Mouse (Mus musculus): ENCODE results near the gene Tmsb15a.
A peak's percentile ranks its signal among the peaks of the same experiment; 100 is the strongest.
"Not testable (repeated sequence)": the region's sequence is repeated elsewhere in the genome, so short reads cannot be mapped to it uniquely, and the experiment has no call there.

The Tmsb15a gene

GRCm38 (mm10) chrX:135725161-135725560, at the start of gene Tmsb15a:
Gene Tmsb15a, minus strand, starts transcription at chrX:135725261.
- no peak for DNase-seq (ENCODE audit: inconsistent ontology term)

DNA sequence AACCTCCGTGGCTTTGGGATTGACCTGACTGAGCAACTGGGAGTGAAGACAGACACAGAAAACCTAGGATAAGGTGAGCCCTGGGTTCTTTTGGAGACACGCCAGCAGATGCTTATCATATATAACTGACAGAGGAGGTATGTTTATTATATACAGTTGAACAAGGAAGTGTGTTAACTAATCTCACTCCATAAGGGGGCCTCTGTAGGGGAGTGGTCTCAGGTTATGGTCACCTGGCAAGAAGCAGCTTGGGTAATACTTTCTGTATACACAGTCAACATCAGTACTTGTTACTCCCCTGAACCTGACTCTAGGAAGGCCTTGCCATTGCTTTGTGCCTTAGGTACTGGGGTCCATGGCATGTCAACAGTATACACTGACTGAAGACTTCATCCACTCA, 43.5 kb upstream of the Tmsb15a start:
- no peak for DNase-seq (ENCODE audit: inconsistent ontology term)

GRCm38 (mm10) chrX:135768043-135768548, 43.0 kb upstream of the Tmsb15a start:
- DNase-seq (ENCODE audit: inconsistent ontology term) = no peak

DNA sequence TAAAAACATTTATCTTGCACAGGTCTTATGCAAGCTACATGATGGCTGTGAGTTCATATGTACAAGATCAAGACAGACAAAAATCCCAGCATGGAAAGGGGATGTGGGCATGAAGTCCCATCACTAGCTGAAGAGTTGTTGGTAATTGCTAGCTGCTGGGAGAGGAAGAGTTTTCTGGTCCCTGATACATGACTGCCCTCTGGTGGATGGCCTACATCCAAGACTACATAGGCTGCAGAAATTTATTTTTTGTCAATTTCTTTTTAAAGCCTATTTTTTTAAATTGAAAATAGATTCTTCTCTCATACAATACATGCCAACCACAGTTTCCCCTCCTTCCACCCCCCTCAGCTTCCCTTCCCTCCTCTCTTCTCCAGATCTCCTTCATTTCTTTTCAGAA, 36.6 kb upstream of the Tmsb15a start:
- no peak for DNase-seq (ENCODE audit: inconsistent ontology term)

- peak; percentile 28 for DNase-seq (ENCODE audit: inconsistent ontology term)
These were observed 27.8 kb upstream of the Tmsb15a start for GRCm38 (mm10) chrX:135752832-135753231.

GRCm38 (mm10) chrX:135745376-135745775, 20.3 kb upstream of the Tmsb15a start:
- not testable (repeated sequence) for DNase-seq (ENCODE audit: inconsistent ontology term)

DNA sequence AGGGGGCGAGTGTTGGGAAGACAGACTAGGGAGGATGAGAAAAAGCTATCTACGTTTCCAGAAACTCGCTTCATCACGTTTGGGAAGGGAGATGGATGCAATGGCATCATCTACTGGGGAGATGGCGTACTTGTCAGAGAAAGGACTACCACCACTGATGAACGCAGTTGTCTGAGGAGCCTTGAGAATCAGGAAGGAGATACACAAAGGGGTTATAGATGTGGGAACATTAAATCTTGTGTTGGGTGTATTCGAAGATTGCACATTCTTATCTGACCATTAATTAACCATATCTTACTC, 17.9 kb upstream of the Tmsb15a start:
- DNase-seq (ENCODE audit: inconsistent ontology term) = no peak

DNA sequence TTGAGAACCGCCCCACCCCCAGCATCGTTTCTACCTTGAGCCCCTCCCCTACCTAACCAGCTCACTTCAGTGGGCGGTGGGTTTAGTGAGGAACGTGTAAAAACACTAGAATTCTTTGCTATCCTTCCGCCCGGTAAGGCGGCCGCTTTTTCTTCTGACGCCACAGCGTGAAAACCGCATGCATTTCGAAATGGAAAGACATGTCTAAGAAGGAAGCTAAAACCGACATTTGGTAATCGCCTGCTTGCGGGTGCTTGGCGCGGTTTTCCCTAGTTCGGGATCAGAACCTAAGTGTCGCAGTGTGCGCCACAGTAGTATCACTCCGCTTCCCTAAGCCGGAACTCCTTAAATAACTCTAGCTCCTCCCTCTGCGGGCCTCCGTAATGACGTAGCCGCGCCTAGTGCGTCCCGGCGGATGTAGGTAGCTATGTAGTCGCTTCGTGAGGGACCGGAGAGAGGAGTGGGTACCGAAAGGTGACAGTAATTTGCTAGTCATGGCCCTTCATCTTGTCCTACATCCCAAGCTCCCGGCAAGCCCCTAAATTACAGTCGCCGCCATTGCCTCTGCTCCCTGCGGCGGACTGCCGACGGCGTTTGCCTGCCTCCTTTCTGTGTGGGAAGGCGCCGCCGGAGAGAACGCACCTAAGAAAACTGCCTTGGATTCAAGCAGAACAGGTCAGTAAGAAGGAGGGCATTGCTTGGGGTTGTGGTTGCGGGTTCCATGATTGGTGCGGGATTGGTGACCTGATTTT, 17.4 kb upstream of the Tmsb15a start, which contains the start of the genes Armcx5 and Gprasp1:
Armcx5 (plus strand) TSS at position 430 of the 752 bp plus-strand sequence.
Gprasp1 (plus strand) TSS at position 430 of the 752 bp plus-strand sequence.
- DNase-seq (ENCODE audit: inconsistent ontology term) = peak; percentile 89

GRCm38 (mm10) chrX:135738730-135739520, 13.9 kb upstream of the Tmsb15a start:
- DNase-seq (ENCODE audit: inconsistent ontology term) = peak; percentile 22

DNA sequence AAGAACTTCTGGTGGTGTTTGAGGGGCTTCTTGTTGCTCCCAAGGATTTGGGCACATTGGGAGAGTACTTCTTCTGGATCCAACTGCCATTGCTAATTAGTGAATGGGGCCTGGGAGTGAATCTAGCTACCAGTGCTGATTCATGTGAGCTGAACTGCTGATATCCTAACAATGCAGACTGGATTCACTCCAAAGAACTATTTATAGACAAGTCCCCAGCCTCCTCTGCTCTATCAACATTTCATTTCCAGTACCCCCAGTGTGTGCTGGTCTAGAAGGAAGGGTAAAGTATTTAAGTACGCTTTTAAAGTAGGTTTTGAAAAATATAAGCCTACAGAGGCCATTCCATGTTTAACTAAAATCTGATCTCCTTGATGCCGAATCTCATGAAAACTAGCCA, 12.2 kb downstream of the Tmsb15a start:
- peak; percentile 7 for DNase-seq (ENCODE audit: inconsistent ontology term)

DNA sequence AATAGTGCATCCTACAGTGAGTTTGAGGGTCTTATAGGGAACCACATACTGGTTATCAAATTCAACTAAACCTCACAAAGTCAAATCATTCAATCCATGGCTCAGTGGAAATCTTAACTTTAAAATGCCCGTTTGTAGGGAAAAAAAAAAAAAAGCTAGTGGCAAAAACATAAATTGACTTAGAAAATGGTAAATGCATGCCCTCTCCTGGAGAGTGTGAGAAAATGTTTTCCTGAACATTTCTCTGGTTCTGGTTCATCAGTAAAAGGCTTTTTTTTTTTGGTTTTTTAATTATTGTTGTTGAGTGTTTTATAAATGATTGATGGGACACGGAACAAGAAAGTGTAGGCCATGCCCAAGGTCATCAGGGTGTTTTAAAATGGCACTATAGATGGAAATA, 20.7 kb downstream of the Tmsb15a start:
- no peak for DNase-seq (ENCODE audit: inconsistent ontology term)

DNA sequence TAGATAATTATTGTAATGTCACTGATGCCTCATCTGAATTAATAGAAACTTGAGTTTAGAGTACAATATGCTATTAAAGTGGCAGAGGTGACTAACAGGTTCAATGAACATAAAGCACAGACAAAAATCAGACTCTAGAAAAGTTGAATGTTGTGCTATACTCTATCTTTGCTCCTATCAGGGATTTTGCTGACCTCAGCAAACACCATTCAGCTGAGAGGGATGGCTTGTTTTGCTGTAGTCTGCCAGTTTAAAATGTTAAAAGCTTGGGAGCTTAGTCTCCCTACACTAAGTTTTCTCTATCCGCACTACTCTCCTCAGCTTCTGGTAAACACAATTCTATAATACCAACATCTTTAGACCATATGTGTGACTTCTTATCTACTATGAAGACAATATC, 21.9 kb downstream of the Tmsb15a start:
- DNase-seq (ENCODE audit: inconsistent ontology term) = no peak

GRCm38 (mm10) chrX:135693633-135694032, 31.4 kb downstream of the Tmsb15a start, which contains the start of gene Tcp11x2:
Gene Tcp11x2, minus strand, starts transcription at chrX:135693790.
- DNase-seq (ENCODE audit: inconsistent ontology term) = no peak

- no peak for DNase-seq (ENCODE audit: inconsistent ontology term)
These were observed 37.3 kb downstream of the Tmsb15a start for GRCm38 (mm10) chrX:135687802-135688201.

GRCm38 (mm10) chrX:135681858-135682257, 43.2 kb downstream of the Tmsb15a start:
- no peak for DNase-seq (ENCODE audit: inconsistent ontology term)
